In the genomic region with DNA sequence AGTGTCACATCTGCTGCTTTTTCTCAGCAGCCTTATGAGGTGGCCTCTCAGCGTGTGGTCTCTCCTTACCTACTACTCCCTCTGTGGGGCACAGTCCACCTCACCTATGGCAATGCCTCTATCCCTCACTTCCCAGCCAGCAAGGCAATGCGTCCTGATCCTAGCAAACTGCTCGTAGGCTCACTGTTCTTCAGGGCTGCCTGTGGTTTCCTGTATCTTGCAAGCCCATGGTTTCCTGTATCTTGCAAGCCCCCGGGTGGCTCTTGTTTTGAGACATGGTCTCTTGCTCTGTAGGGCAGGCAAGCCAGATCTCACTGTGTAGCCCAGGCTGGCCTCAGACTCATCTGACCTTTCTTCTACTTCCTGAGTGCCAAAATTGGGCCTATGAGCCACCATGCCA, we compare ENCODE assay signal across 12 mouse cellular contexts. TPM values are rescaled to one million over a fixed set of nuclear protein-coding genes. Genes with fewer than 3 reads are reported as not detected.
DNase-seq lines count a peak whose midpoint lies in the region; ATAC-seq and TF ChIP-seq lines count a peak whose summit lies in the region.
"Had no signal": no experiment of that assay in that cellular context is flagged by ENCODE, and none has a peak within 500 bp of the region (broad histone marks: within the 10 kb centered on the region; RNA-seq: fewer than 3 reads in every experiment).

No protein-coding gene starts in this region.

- peak overlapping the region; percentile 26 for H3K27ac ChIP-seq in bone marrow macrophage, adult 2 months (ENCODE audit: insufficient read depth, low read depth, low read length)
- 0 out of 2 replicates have a peak overlapping the region, but pooled peaks have one; percentile 10 for H3K27ac ChIP-seq in liver, embryonic 15.5 days (replicated peaks)
- H3K27ac ChIP-seq in thymus, adult 2 months (ENCODE audit: control insufficient read depth, insufficient read depth, low read length), result peak overlapping the region; percentile 67
- no peak overlapping the region for H3K27ac ChIP-seq in left cerebral cortex, adult 2 months
- H3K27ac ChIP-seq: hindbrain, embryonic 14.5 days had no signal

- no peak overlapping the region; the same call in 1 of the 2 replicates for H3K4me2 ChIP-seq in liver, embryonic 15.5 days
- H3K4me2 ChIP-seq: hindbrain, embryonic 14.5 days had no signal

- H3K9ac ChIP-seq in liver, embryonic 15.5 days, result no peak overlapping the region
- H3K9ac ChIP-seq: forebrain, postnatal 0 days; hindbrain, embryonic 14.5 days had no signal

- H3K36me3 ChIP-seq in liver, embryonic 15.5 days (replicated peaks), result peaks cover 8% of the 10 kb centered on the region
- no peaks in the 10 kb centered on the region for H3K36me3 ChIP-seq in thymus, adult 2 months (ENCODE audit: control insufficient read depth, insufficient read depth, low read length)

- WGBS in liver, embryonic 15.5 days (ENCODE audit: insufficient replicate concordance), result 28% methylated on average over 4 of the region's 4 CpGs
- 5% methylated on average over 4 of the region's 4 CpGs for WGBS in thymus, adult 2 months

- H3K9me3 ChIP-seq in liver, embryonic 15.5 days (replicated peaks), result no peaks in the 10 kb centered on the region

- peak; percentile 82 for DNase-seq in 416B (ENCODE audit: low read depth)
- DNase-seq in thymus, adult 2 months, result peak; percentile 58
- DNase-seq in frontal cortex, postnatal 14 days (ENCODE audit: low spot score in 2 of 2), result no peak
- no peak for DNase-seq in ovary, adult 18-20 months (ENCODE audit: low spot score)
- no peak for DNase-seq in left cerebral cortex, adult 2 months (ENCODE audit: extremely low spot score in 1 of 2, low spot score in 2 of 2)
- DNase-seq: cerebellum, adult 2 months; embryo, embryonic 11 days; forebrain, postnatal 0 days; kidney, adult 8-10 months had no signal

- no peak for TF ChIP-seq CTCF in bone marrow macrophage, adult 2 months (IDR thresholded peaks at IDR 0.05; ENCODE audit: low read depth, low read length)
- TF ChIP-seq CTCF in thymus, adult 2 months (IDR thresholded peaks at IDR 0.05; ENCODE audit: borderline replicate concordance, control insufficient read depth, extremely low read depth, insufficient read depth, low read length, poor library complexity), result no peak
- no peak for TF ChIP-seq CTCF in left cerebral cortex, adult 2 months (IDR thresholded peaks at IDR 0.05)

- H3K4me1 ChIP-seq in bone marrow macrophage, adult 2 months (ENCODE audit: control insufficient read depth, insufficient read depth, low read length), result peaks cover 56% of the 10 kb centered on the region
- H3K4me1 ChIP-seq in liver, embryonic 15.5 days (replicated peaks), result peaks cover 44% of the 10 kb centered on the region
- H3K4me1 ChIP-seq in thymus, adult 2 months (replicated peaks; ENCODE audit: control insufficient read depth, insufficient read depth, low read length), result peaks cover 50% of the 10 kb centered on the region

- intact Hi-C loops in left cerebral cortex, adult 2 months (cut with DNase I), result no loop called here

- no peak for ATAC-seq in liver, embryonic 15.5 days (ENCODE audit: insufficient read depth)
- ATAC-seq: forebrain, postnatal 0 days had no signal

- no peaks in the 10 kb centered on the region for H3K27me3 ChIP-seq in liver, embryonic 15.5 days
- no peaks in the 10 kb centered on the region for H3K27me3 ChIP-seq in thymus, adult 2 months (ENCODE audit: control insufficient read depth, insufficient read depth, low read length)

- H3K4me3 ChIP-seq in bone marrow macrophage, adult 2 months (ENCODE audit: insufficient read depth, low read length), result no peak overlapping the region
- no peak overlapping the region for H3K4me3 ChIP-seq in liver, embryonic 15.5 days (replicated peaks)
- H3K4me3 ChIP-seq in thymus, adult 2 months (ENCODE audit: control insufficient read depth, insufficient read depth, low read length), result no peak overlapping the region
- no peak overlapping the region for H3K4me3 ChIP-seq in left cerebral cortex, adult 2 months

- TF ChIP-seq POLR2A in bone marrow macrophage, adult 2 months (IDR thresholded peaks at IDR 0.05; ENCODE audit: borderline replicate concordance, low read depth, low read length), result no peak
- TF ChIP-seq POLR2A in thymus, adult 2 months (IDR thresholded peaks at IDR 0.05; ENCODE audit: control insufficient read depth, extremely low read depth, insufficient read depth, low read length, poor library complexity), result no peak

RNA-seq across cellular contexts. Expression of a gene that starts 3.8 kb away (rescaled TPM):
- 20.3 and 21.4 TPM in 2 replicates for polyA plus RNA-seq in bone marrow macrophage, adult 2 months (2012; ENCODE audit: insufficient read depth, insufficient read length, missing spikeins)
- polyA plus RNA-seq in liver, embryonic 15.5 days (2015; fragmentation: Nextera tagmentation; extraction: Ambion mirVana), result 17.3 and 19.8 TPM in 2 replicates
- 30.9 and 44.8 TPM in 2 replicates for polyA plus RNA-seq in thymus, adult 2 months (2012; rRNA removed)
- total RNA-seq in left cerebral cortex, adult 2 months (2021), result 10 to 100 TPM; 20.7 to 24.0 TPM

RNA-seq across cellular contexts. Expression of a gene that starts 41.0 kb away (rescaled TPM):
- 0.91 and 0.99 TPM in 2 replicates for polyA plus RNA-seq in bone marrow macrophage, adult 2 months (2012; ENCODE audit: insufficient read depth, insufficient read length, missing spikeins)
- 0.53 and 0.66 TPM in 2 replicates for polyA plus RNA-seq in liver, embryonic 15.5 days (2015; fragmentation: Nextera tagmentation; extraction: Ambion mirVana)
- polyA plus RNA-seq in thymus, adult 2 months (2012; rRNA removed), result 5.8 and 6.2 TPM in 2 replicates
- 1 to 10 TPM; 2.3 to 2.5 TPM for total RNA-seq in left cerebral cortex, adult 2 months (2021)

Comparison
In these comparisons a context has a peak if more than half of its experiments do, and no peak if none do; other contexts are left out.
1. DNase-seq: peak in 416B (single experiment) and thymus, adult 2 months (single experiment); none in frontal cortex, postnatal 14 days (0 of 2), ovary, adult 18-20 months (single experiment) and left cerebral cortex, adult 2 months (0 of 2).